Mouse (Mus musculus) kidney, adult 9 months (tissue): ENCODE results near the gene Ptpn14.

ENCODE experiments used
- DNase-seq: peaks from one replicate; pipeline ENCODE4 v3.0.0; 2022

Ptpn14 gene

DNA sequence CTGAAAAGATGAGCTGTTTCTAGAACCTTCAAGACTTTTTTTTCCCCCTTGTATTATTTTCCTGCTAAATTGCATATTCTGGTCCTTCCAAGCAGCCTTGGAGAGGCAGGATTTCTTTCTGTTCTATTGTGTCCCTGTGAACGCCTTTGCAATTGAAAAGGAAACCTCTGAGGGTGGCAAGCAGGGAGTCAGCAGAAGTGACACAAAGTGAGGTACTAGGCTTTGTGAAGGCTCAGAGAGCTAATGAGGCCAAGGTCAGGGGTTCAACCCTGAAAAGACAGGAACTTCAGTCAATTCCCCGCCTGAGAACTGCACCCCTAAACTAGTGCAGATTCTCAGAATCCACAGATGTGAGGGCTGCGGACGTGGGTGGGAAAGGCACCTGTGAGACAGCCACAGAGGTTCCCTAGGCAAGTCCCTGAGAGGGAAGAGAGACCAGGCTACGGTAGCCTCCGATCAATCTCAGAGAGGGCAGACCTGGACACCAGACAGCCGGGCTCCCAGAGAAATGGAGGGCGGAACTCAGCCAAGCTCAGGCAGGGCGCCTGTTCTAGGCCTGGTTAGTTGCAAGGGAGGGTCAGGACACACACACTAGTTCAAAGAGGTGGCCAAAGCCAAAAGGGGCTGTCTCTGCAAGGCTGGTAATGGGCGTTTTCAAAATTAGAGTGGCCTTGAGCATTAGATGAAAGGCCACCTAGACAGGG, 188.5 kb downstream of the Ptpn14 start:
- no peak for DNase-seq

DNA sequence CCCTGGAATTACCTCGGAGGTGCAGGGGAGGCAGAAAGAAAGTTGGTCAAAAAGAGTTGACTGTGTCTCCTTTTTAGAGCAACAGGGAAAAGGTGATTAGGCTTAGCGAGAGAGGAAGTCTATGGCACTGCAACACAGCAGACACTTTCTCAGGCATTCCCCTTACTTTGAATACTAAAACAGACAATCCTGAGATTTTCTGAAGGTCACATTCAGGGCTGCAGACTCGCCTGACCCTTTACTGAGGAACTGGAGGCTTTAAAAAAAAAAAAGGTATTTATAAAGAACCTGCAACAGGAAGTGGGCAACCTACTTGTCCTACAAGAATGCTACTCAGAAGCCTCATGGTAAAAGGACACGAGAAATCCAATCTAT, 189.0 kb downstream of the Ptpn14 start:
- no peak for DNase-seq

DNA sequence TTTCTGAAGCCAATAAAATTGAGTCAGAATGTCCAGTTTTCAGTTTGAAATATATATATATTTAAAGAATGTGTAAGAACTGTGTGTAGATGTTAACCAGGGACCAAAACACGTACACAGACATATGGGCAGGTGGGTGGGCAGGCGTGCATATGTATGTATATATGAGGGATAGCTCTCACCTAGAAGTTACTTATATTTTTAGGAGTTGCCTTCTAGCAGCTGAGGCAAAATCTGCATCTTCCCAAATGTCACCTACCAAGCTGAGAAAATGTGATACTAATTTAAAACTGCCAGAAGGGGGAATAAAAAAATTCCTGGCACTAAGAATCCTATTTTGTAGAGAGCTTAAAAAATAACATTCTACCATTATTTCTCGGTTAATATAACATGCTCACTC, 191.7 kb downstream of the Ptpn14 start:
- no peak for DNase-seq

DNA sequence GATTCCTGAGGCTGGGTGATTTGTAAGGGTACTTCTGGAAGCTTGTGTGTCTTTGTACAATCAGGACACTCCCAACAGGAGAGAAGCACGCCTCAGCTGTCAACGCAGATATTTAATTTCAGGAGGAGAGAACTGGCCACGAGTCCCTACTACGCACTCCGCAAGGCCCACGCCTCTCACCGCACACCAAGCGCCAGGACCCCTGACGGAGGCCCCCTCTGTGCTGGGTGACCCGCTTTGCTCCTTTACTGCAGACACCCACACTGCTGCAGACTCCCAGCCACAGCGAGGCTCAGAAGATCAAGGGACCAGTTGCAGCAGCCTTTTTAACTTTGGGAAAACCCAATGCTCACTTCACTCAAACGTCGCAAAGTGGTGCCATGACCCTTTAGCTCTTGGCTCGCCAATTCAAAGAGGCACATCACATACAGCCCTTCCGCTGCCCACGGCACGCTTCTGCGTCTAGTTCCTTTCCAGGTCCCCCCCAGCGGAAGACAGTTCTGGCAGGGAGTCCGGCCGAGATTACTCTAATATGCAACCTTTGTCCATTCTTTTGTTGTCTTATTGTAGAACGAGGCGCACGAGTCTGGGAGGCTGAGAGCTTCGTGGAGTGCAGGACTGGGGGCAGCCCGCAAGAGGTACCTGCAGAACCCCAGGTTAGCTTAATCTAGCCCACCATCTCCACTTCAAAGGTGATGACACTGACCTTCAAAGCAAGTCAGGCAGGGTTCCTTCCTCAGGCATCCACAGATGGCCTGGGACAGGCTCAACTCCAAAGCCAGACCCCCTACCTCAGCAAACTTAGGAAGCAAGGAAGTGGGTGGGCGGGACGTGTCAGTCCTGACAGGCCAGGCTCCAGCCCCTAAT, 192.9 kb downstream of the Ptpn14 start:
- peak; percentile 16 for DNase-seq

DNA sequence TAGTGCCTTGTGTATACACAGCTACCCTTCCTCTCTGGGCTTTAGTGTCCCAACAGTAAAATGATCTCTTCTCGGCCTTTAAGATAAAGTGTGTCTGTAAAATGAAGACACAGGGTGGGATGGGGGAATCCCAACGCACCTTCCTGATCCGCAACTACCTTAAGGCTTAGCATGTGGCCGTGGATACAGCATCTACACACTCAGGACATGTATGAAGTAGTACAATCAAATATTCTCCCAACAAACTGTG, 193.4 kb downstream of the Ptpn14 start:
- DNase-seq = no peak

DNA sequence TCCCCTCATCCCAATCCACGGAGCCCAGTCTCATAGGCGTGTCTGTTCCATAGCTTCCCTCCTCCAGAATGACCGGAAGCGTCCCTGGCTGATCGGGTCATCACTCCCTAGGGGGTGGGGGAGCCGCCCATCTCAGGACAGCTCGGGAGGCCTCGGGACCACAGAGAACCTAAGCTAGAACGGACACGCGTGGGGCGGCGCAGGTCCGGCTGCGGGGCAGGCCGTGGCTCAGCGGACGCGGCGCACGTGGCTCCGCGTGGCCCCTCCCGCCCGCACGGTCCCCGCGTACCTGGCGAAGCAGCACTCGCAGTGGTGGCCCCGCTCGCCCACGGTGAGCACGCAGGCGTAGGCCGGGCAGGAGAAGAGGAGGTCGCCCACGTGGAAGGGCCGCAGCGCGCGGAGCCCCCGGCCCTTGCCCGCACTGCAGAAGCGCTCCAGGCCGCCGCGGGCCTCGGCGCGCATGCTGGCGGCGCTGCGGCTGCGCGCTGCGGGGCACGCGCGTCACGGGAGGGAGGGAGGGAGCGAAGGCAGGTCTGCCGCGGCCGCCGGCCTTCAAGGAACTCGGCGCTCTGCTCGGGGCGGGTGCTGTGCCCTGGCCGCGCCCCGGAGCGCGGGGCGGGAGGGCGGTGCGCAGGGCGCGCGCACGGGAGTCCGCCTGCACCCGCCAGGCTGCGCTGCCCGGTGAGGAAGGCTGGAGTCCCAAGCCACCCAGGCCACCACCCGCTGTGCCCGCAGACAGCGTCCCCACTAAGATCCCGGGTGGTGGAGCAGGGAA, 193.9 kb downstream of the Ptpn14 start, which contains the start of gene Smyd2:
Gene Smyd2, minus strand, starts transcription at position 546 of the 775 bp plus-strand sequence.
- peak; percentile 71 for DNase-seq

DNA sequence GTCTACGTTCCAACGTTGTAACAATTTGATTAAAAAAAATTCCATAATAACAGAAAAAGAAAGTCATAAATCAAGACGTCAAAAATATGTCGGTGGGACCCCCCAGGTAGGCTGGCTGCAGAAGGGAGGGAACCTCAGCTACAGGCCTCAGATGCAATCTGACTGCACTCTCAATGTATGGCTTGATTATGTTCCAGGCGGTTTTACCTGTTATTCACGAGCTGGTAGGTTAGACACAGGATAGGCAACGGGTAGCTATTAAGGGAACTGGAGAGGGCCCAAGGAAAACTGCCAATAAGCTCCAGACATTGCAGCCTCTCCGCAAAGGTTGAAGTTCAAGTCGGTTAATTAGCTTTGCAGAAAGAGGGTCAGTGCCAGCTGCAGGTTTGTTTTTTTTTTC, 194.7 kb downstream of the Ptpn14 start:
- peak; percentile 89 for DNase-seq

DNA sequence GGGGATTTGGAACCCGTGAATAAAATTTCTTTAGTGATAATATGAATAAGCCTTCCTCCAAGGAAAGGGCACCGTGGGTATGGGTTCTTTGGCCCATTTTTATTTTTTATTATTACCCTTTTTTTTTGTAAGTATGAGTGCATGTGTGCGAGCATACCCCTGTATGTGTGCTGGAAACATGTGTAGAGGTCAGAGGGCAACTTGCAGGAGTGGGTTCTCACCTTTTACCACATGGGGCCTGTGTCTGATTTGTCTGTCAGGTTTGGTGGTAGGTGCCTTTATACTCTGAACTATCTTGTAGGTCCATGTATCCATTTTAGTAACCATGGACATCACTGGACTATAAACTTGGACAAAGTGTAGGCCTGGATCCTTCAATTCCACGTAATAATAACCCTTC, 195.1 kb downstream of the Ptpn14 start:
- DNase-seq = no peak

DNA sequence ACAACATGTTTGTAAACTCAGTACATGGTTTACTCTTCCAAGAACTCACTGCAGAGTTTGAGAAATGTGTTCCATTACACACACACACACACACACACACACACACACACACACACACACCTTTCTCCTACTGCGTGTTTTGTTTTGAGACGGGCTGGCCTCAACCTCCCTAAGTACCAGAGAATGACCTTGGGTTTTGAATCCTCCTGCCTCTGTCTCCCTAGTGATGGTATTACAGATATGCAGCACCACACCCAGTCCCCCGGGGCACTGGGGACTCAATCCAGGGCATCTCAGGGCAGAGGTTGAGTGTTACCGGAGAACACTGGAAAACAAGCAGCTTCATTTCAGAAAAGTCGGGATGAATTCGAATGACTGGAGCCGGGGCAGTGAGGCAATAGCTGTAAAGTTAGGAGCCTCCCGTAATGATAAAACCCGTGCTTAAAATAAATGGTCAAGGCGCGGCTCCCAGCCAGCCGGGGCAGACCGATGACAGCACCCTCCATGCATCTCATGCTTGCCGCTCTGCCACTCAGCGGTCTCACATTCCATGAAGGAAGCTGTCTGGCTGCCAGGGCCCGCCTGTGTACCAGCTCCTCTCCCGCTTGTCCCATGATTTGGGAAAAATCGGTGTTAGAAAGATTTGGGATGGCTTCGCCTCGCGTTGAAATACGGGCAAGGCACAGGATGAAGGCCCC, 196.0 kb downstream of the Ptpn14 start:
- no peak for DNase-seq

DNA sequence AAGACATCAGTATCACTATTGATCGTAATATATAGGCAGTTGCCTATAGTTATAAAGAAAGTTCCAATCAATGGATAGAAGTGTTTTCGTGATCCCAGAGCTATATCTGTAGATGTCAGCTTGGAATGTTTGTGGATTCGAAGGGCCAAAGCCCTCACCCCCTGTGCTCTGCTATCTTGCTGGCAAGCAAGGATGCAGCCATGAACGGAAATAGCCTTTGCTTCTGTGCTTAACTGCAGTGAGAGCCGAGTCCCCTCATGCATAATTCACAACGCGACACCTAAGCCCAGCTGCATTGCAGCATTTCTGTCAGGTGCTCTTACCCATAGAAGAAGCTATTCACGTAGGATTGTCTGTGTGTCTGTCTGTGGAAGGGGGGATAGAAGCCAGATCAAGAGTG, 198.2 kb downstream of the Ptpn14 start:
- no peak for DNase-seq
